Mouse (Mus musculus) kidney, embryonic 15.5 days (tissue): ENCODE results near the gene Snx29. TPM values are rescaled to one million over a fixed set of nuclear protein-coding genes. Genes with fewer than 3 reads are reported as not detected.

Experiments used
- polyA plus RNA-seq: library from polyadenylated mRNA; unstranded; fragments of >200 nt; fragmentation: Nextera tagmentation; extraction: Ambion mirVana; gene quantifications from 2 replicates; pipeline ENCODE4 v1.2.1, GENCODE M21; 2015

The Snx29 gene
- polyA plus RNA-seq, 1 experiment from 2014 or later, result 19.8 TPM

Other genes starting within 250 kb of the Snx29 start
- 32.8 and 35.7 TPM in 2 replicates for gene Txndc11, start 188.3 kb upstream of the Snx29 start, polyA plus RNA-seq
- gene Zc3h7a, start 146.5 kb upstream of the Snx29 start, polyA plus RNA-seq, result 89.4 and 89.9 TPM in 2 replicates
- gene Rsl1d1, start 119.6 kb upstream of the Snx29 start, polyA plus RNA-seq, result 189 and 206 TPM in 2 replicates
- gene Gspt1, start 68.6 kb upstream of the Snx29 start, polyA plus RNA-seq, result 85.1 and 86.3 TPM in 2 replicates
- gene Tnfrsf17, start 9.1 kb upstream of the Snx29 start, polyA plus RNA-seq, result not detected in 2 replicates